Mouse (Mus musculus): ENCODE data around the gene Gm853.

Gm853 gene

GRCm38 (mm10) chr4:130174335-130175031 is 47.7 kb downstream of the Gm853 start:
- DNase-seq (ENCODE audit: low read depth, low spot score): no peak

GRCm38 (mm10) chr4:130173911-130174311 is 48.3 kb downstream of the Gm853 start:
- no peak for DNase-seq (ENCODE audit: low read depth, low spot score)

DNA sequence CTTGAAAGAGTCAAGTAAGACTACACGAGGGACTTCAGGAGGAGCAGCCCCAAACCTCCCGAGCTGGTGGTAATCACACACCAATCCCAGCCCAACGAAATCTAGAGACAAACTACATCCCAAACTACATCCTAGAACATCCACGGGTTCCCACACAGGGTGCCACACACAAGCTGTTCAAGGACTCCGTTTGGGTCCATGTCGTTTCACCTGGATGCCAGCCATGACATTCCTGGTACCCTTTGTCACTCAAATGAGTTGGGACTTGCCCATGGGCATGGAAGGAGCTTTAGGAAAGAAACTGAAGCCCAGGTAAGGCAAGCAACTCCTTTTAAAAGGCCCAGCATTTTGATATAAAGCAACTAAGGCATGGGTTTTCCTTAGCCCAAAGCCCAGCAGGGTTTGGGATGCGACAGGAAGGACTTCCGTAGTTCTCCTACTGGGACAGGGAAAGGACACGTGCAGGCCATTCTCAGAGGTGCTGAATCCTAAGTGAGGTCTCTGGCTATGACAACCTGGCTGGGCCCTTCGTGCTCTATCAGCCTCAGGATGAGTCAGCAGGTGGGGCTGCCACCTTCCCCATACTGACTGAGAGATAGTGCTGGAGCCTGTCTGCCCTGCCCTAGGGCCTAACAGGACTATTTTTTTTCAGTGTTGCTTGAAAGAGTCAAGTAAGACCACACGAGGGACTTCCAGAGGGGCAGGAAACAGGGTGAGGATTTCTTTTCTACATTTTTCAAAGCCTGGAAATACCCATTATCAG is 49.0 kb downstream of the Gm853 start:
- no peak for DNase-seq (ENCODE audit: low read depth, low spot score)

- DNase-seq (ENCODE audit: low read depth, low spot score): peak; percentile 42
Measured at GRCm38 (mm10) chr4:130171951-130172765, 50.0 kb downstream of the Gm853 start.

DNA sequence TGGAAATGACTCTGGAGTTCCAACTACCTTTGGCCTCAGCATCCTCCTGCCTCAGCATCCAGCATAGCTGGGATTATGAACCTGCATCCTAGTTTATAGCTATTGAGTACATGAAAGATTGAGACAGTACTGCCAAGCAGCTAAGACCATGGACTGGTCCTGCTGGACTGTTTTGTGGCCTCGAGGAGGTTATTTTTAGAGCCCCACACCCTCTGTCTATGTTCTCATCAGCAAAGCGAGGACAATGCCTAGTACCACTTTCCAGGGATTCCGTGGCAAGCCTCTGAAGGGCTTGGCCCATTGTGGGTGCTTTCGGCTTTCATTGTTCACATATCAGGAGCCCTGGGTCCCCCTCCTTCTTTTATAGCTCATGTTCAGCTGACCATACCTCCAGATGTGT is 51.8 kb downstream of the Gm853 start:
- no peak for DNase-seq (ENCODE audit: low read depth, low spot score)

- DNase-seq (ENCODE audit: low read depth, low spot score): no peak
Measured at GRCm38 (mm10) chr4:130169411-130169971, 52.7 kb downstream of the Gm853 start.

GRCm38 (mm10) chr4:130168280-130169183 is 53.7 kb downstream of the Gm853 start:
- DNase-seq (ENCODE audit: low read depth, low spot score): peak; percentile 58

DNA sequence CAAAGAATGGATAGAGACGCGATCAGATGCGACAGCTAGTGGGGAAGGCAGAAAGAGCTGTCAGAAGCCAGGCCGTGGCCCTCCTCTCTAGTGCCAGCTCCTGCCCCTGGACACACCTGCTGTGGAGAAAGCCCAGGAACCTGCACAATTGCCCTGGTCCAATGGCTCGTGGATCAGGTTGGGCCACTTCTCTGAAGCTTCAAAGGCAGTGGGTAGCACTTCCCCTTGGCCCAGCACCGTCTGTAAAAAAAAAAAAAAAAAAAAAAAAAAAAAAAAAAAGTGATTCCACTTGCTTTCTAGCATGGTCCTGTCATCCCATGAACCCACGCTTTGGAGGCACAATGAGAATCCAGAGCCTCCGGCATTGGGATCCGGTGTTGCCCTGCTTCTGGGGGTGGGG is 54.4 kb downstream of the Gm853 start:
- no peak for DNase-seq (ENCODE audit: low read depth, low spot score)

- DNase-seq (ENCODE audit: low read depth, low spot score): no peak
Measured at GRCm38 (mm10) chr4:130167321-130167720, 54.9 kb downstream of the Gm853 start.

DNA sequence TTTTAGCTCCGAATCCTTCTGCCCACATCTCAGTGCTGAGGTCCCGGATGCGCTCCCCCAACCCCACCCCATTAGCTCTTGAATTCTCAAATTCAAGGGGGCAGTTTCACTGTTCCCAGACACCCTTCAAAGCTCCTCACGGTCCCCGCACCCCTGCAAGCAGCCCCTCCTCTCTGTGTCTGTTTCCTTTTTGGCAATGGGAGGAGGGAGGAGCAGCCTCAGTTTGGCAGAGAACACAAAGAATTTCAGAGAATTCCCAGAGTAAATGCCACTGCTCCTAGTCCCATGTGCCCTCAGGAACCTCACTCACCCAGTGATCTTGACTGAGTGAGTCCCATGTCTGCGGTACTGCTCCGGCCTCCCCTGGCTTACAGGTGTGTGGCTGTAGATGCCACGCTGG is 55.6 kb downstream of the Gm853 start:
- no peak for DNase-seq (ENCODE audit: low read depth, low spot score)

GRCm38 (mm10) chr4:130166061-130166460 is 56.1 kb downstream of the Gm853 start:
- no peak for DNase-seq (ENCODE audit: low read depth, low spot score)

- DNase-seq (ENCODE audit: low read depth, low spot score): no peak
Measured at GRCm38 (mm10) chr4:130164121-130164520, 58.1 kb downstream of the Gm853 start.

GRCm38 (mm10) chr4:130163391-130163861 is 58.8 kb downstream of the Gm853 start:
- no peak for DNase-seq (ENCODE audit: low read depth, low spot score)

DNA sequence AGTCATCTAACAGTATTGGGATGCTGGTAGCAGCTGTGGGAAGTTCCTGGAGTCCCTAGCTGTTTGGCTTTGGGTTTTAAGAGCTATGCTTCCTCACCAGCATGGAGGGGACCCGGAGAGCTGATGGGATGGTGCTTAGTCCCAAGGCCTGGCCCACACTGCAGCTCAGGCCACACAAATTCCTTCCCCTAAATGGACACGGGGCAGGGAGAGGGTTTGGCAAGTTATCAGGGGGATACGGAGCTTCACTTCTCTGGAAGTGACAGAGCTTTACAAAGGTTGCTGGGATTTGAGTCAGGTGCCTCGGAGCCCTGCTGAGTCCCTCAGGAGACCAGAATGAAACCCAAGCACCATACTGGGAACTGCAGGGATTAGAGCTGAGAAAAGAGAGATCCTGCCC is 60.9 kb downstream of the Gm853 start:
- no peak for DNase-seq (ENCODE audit: low read depth, low spot score)
